Mouse (Mus musculus) ES-CJ7 (cell line): ENCODE data around the gene Cplx3.

Experiments
- DNase-seq: peaks from one replicate; pipeline ENCODE4 v3.0.0; 2011; ENCODE audit warnings: low read depth, low spot score

Cplx3 gene

DNA sequence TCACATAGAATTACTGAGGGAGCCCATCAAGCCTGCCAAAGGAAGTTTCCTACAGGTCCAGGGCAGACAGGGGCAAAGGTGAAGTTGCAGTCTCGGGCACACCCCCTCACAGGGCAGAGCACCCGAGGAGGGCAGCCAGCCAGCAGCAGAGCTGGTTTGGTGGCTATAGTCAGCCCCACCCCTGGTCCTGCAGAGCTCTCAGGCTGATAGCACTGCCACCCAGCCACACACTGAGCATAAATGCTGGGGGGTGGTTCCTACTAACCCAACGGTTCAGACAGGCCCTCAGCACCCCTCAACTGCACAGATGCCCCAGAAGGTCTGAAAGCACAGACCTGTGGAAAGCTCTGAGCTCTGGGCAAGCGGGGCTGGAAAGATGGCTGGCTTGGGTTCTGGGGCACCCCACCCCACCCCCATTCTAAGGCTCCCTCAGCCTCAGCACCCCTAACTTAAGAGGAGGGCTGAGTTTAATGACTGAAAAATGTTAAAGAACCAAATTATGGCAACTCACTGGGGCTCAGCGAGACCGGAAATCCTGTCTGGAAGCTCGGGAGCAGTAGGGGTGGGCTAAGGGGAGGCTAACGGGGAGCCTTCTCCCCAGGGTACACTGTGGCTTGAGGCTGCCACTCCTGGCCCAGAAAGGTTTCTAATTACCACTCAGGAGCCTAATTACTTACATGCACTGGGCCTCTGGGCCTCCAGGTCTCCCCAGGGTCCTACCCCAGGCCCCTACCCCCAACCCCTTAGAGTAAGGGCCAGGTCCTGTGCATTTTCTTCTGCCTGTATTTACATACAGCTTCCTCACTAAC, 32.8 kb upstream of the Cplx3 start:
- no peak for DNase-seq

DNA sequence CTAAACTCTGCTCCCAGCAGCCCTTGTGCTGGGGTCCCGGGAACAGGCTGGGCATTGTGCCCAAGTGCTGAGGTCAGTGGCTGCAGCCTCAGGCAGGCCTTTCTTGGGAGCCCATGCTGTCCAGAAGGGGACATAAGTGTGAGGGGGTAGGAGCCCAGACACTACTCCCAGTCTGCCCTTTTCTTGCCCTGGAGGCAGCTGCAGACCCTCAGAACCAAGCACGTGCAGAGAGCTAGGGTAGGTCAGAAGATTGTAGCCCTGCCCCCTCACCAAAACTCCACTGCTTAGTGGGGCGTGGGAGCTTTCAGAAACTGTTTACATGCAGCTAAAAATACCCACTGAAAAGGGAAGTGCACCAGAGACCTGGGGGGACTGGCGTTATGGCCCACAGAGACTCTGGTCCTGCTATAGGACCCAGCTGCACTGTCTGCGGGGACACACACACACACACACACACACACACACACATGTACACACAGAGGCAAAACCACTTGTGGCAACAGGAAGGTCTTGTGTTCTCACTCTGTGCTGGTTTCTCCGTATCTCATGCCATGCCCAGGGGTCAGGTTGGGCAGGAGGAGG, 31.8 kb upstream of the Cplx3 start:
- no peak for DNase-seq

DNA sequence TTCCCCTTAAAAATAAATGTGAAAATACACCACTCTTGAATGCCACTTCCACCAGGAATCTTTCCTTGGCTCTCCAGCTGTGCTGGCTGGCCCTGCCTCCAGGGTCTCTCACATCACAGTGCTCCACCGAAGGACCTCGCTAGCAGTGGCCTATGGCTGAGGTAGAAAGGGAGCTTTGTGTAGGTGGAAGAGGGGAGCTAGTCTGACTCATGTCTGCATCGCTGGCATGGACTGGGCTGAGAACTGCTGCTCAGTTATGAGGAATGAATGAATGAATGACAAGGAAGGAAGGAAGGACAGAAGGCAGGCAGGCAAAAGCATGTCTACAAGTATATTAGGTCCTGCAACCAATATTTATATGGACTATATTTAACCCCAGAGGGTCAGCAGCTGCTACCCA, 31.2 kb upstream of the Cplx3 start:
- no peak for DNase-seq

DNA sequence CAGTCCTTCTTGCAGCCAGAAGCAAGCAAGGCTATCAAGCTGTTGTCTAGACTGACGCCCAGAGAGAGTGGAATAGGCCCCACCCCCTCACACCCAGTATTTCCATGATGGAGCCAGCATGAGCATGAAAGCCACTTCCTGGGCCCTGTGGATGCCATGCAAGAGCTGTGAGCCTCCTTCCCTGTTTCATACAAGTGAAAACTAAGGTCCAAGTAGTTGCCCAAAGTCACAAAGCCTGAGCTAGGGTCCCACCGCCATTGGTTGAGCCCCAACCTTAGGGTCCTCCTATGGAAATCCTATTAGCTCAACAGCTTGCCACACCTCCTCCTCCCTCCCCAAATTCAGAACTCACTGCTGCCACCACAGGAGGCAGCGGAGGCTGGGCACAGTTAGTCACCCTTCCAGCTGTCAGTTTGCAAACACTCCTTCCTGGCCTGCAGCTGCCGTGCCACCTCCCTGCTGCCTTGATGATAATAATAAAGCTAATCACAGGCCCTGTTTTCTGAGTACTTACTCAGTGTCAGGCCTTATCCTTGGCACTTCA, 27.5 kb upstream of the Cplx3 start:
- no peak for DNase-seq

DNA sequence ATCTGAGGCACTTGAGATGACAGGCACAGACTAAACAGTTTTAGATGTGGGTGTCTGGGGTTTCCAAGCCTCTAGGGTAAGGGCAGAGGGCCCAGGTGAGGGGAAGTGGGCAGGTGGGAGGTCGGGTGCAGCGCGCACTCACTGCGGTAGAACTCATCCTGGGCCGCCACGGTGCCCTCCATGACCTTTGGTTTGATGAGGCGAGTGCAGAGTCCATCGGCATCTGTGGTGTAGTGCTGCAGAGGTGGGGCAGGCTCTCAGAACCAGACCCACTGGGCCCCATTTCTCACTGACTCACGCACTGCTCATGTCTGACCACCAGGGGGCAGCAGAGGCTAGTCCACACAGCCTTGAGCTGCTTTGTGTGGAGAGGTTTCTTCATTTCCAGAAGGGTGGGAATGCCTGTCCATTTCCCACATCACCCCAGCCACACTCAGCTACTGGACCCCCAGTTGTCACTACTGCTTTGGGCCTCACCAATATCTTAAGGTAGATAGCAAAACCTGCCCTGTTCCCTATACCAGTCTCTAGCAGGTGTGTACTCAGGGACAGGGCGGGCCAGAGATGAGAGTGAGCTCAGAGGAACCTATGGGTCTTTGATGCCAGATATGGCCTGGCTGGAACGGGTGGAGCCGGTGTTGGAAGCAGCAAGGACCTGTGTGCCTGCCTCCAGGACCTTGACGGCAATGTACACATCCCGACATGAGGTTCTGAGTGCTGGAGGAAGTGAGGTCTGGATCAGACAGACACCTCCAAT, 23.2 kb upstream of the Cplx3 start:
- peak; percentile 63 for DNase-seq

DNA sequence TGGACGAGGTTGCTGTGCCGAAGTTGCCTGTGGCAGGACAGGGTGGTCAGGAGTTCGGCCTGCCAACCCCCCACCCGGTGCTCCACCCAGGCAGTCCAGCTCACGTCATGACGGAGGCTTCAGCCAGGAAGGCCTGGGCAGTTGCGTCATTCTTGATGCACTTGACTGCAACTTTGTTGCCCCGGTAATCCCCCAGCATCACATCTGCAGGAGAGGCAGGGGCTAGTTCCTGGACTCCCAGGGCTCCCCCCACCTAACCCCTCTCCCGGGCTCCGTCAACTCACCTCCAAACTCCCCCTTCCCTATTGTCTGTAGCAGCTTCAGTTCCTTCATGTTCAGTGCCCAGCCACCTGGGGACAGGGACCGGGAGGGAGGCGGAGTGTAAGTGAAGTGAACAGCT, 22.6 kb upstream of the Cplx3 start:
- no peak for DNase-seq

DNA sequence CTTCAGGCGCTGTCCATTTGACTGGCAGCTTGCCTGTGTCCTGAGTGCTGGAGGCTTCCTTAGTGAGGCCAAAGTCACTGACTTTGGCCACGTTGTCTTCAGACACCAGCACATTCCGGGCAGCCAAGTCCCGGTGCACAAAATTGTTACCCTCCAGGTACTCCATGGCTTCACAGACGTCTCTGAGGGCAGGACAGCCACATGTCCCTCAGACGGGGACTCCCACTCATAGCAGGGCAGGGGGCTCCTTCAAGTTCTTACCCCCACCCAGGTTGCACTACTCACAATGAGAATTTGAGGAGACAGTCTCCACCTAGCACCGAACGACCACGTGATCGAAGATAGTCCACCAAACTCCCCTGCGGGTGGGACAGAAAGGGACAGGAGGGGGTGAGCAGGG, 21.8 kb upstream of the Cplx3 start:
- DNase-seq: no peak

DNA sequence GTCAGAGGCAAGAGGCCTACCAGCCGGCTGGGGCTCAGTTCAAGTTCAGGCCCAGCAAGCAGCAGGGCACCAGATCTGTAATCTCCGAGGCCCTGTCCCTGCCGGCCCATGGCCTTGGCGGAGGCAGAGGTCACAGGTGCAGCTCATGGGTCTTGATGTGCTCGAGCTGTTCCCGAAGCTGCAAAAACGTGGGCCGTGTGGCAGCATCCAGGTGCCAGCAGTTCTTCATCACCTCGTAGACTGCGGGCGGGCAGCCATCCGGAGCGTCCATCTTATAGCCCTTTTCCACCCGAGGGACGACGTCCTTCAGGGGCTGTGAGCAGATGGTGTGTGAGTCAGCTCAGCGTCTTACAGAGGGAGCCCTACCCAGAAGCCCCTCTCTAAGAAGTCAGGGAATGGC, 21.1 kb upstream of the Cplx3 start:
- DNase-seq: no peak

DNA sequence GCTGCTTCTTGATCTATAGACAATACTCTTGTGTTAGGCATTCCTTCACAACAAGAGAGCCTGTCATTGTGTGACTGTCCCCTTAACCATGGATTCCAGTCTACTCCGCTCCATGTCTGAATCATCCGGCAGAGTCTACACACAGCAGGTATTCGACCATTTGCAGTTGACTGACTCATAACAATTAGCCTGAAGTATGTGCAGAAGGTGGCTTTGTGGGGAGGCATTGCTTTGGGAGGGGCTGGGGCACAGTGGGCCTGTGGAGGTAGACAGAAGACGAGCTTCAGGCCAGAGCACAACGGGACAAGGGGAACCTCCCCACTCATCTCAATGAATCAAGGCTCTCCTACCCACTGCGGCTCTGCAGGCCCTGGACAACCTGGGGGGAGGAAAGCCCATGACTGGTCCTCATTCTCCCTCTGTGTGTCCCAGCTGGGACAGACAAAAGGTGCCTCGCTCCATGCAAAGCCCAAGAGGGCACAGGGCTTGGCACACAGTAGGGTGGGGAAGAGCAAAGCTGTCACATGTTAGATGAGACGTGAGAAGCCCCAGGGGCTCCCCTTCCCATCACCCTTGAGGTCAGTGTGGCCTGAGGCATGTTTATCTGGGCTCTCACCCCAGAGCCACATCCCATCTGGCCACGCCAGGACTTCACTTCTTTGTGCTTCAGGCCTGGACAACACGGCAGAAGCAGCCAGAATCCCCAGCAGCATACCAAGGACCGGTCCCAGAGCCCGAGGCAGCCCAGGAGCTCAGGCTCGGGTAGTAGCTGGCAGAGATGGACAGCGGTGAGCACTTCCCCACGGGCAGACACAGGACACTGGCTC, 19.8 kb upstream of the Cplx3 start:
- peak; percentile 24 for DNase-seq

DNA sequence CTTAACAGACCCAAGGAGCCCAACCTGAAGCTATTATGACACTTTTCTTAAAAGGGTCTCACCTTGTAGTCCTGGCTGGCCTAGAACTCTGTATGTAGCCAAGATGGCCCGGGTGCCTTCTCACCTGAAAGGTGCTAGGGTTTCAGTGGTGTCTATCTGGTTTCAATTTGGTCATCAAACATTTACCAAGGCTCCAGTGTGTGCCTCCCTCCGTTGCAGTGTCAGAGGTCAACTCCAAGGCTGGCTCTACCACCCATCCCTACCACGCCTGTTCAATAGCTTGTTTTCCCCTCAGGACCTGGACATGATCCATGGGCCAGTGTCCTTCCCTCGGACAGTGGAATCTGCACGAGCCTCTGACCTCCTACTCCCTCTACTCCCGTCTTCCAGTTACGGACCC, 18.2 kb upstream of the Cplx3 start:
- no peak for DNase-seq

DNA sequence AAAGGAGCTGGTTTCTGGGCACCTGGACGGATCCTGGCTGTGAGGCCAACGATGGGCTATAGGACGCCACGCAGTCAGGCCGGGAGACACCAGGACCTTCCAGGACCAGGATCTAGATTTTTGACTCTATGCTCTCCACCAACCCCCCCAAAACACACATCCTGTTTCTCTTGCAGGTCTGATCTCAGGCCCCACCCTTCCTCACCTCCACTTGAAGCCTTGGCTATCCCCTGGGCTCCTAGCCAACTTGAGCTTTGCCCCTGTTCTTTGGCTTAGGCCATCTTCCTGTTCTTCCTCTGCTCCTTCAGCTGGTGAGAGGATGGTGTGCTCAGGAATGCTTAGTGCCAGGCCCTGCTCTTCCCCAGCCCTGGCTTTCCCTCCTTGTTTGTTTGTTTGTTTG, 14.6 kb upstream of the Cplx3 start, which contains the start of gene Lman1l:
Gene Lman1l, minus strand, starts transcription at position 101 of the 400 bp plus-strand sequence.
- no peak for DNase-seq

DNA sequence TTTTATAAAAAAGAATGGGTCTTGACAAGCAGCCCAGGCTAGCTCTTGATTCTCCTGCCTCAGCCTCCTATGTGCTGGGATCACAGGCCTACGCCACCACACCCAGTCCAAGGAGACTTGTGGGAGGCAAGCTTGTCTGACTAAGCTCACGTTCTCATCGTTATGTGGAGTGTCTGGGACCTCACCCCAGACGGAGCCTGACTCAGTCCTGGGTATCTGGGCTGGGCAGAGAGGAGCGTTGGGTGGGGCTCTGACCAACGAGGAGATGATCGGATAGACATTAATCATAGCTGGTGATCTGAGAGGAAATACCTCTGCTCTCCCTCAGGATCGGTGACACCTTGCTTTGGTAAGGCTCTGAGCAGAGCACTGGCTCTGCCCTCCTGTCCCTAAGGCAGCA, 12.8 kb upstream of the Cplx3 start:
- no peak for DNase-seq

DNA sequence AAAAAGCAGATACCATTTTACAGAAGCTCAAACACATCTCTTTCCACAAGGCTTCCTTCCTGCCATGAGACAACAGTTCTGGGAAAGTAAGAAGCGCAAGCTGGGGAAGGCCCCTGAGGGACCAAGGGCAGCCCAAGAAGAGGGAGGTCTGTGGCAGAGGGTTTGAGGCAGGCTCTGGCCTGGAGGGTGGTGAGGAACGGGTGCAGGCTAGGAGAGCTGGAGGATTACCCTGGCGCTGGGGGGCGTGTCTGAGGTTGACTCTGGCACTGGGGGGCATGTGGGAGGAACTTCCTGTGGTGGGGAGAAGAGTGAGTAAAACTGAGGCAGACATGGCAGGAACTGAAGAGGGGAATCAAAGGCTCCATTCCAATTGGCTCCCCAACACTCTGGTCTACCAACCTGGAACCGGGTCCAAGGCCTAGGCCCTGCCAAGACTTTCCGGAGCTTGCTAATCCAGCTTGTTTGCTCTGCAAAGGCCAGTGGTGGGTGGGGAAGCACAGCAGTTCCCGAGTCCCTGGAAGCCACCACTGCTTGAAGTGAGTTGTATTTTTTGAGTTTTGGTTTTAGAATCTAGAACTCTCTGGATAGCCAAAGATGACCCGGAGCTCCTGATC, 11.6 kb upstream of the Cplx3 start:
- no peak for DNase-seq

DNA sequence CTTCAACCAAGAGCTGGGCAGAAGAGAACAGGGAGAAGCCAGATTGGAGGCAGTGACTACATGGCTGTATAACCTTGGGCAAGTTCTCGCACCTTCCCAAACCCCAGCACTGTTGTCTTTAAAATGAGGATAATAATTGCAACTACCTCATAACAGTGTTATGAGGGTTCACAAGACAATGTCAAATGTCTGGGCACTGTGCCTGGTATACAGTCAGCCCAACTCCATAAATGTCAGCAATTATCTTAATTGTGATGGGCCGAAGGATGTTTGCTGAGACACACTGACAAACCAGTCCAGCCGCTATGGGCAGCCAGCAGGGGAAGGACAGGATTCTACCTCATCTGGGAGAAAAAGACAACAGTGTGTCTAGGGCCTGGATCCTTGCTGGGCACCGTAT, 8.7 kb upstream of the Cplx3 start:
- no peak for DNase-seq

DNA sequence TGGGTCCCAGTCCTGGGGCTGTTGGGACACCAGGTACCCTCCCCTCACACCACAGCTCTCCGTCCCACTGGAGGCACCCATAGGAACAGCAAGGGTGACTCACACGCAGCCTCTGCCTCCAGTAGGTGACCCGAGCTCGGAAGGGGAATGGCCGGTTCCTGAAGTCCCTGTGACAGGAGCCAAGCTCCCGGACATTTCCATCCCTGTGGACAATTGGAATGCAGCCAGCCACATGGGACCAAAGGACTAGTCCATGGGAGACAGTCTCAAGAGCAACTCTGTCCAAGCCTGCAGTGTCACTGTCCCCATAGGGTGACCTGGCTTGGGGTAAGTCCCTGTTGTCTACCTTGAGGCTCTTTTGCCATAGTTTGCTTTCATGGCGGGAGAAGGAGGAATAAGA, 7.9 kb upstream of the Cplx3 start:
- no peak for DNase-seq

DNA sequence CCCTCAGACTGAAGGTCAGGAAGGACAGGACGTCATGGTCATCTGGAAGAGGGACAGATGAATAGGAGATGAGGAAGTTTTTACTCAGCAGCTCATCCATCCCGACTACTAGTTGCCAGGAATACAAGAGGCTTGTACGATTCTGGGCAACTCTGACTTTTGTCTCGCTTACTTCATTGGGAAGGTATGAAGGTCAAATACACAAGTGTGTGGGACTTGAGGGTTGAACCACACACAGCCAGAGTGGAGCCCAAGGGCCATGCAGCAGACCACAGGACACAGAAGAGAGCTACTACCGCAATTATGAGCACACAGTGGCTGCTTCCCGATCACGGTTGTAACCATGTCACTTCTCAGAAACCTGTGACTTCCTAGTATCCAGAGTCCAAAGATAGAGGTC, 6.5 kb upstream of the Cplx3 start:
- no peak for DNase-seq

DNA sequence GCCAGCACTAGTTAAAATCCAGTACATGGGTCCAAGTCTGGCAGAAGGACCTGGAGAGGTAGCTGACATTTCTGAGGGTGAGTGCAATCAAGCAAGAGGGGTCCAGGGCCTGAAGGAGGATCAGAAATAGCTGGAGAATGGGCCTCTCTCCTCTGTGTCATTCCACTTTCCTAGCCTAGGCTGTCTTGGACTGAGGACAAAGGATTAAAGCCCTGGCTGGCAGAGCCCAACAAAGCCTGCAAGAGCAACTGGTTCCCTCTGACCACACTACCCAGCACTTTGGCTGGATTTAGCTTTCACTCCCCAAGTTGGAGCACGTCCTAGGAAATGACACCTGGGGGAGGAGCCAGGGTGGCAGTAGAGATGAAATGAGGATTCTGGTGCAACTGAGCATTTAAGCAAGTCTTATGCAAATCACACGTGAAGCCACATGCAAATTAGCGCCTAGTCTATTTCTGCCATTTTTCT, 4.3 kb upstream of the Cplx3 start:
- DNase-seq: no peak

DNA sequence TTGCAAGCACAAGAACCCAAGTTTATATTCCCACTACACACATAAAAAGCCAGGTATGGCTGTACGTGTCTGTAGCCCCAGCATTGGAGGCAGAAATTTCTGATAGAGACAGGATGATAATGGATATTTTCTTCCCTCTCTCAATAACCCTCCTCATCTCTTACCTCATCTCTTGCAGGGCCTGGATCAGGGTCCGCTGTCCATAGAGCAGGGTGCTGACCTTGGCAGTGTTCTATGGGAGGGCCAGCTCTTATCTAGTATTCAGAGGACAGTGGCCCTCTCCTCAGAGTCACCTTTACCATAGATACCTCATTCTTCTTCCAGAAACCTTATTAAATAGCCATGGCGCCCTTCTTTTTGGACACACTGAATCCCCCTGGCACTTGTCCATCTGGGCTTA, 3.7 kb upstream of the Cplx3 start:
- DNase-seq: no peak

DNA sequence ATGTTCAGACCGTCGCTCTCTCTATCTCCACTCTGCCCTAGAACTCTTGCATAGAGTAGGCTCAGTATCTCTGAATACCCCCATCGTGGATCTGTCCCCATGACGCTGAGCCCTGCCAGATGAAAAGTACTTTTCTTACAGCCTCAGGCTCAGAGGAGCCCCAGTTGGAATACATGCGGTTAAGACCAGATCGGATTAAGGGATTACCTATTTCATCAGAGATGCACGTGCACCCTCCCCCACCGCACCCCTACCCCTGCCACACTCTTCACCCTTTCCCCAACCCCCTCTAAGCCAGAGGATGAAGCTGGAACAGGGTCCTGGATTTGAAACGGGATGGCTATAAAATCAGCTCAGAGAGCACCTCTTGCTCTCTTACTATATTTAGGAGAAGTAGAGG, 578 bp downstream of the Cplx3 start:
- no peak for DNase-seq

DNA sequence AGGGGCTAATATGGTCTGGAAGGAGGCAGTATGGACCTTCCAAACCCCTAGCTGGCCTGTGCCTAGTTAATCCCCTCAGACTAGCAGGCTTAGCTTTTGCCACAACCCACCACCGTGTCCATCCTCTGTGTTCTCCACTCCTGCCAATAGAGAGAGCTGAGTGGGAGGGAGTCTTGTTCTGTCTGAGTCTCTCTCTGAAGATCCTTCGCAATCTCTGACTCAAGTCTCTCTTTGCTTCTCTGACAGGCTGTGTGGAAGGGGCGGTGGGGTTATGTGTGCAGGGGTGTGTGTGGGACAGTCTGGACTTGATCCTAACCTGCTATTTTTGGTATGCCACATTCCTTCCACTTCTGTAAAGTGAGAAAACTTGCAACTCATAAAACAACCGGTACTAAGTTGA, 1.2 kb downstream of the Cplx3 start:
- DNase-seq: no peak

DNA sequence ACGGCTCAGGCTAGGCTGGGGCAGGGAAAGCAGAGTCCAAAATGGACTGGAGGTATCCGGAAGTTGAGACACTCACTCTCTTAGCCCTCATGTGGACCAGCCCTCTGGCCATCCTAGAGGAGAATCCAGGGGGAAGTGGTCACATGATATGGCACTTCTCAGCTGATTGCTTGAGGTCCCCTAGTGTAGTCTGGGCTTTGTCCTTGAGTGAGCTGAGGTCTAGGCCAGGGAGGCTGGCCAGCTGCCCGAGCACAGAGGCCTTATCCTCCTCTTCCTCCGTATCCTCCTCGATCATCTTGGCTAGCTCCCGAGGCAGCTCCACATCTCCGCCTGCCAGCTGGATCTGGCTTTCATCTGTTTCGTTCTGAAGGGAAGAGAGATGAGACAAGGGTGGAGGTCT, 4.0 kb downstream of the Cplx3 start:
- no peak for DNase-seq
